Mouse (Mus musculus): Measurements from ENCODE around the gene Sacm1l.

The Sacm1l gene

DNA sequence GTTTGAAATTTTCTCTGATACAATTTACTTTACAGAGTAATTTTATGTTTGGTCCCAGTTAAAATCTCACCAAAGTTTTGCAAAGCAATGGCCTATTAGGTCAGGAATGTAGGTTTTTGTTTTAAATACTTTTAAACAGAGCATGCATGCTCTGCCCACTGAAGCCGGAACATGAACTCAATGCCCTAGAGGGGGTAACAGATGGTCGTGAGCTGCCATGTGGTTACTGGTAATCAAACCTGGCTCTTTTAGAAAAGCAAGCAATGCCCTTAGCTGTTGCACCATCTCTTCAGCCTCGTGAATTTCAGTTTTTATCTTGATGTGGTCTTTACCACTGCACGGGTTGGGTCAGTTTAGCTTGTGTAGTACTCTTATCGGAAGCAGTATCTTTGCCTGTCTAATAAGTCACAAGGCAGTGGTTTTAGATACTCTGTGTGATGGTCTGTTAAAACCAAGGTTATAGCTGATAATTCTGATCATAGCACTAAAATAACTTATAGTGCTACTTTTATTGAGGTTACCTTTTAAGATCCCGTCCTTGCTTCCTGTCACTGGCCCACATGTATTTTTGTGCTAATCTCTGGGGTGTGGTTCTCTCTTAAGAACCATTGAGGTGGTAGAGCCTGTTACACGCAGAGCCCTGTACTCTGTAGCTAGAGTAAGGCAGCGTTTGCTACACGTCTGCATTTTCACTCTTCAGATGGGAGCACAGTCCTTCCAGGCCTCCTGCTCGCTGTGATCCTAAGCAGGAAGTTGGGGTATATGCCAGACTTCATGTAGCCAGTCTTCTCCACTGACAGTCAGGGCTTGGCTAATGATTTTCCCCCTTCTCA is 48.0 kb downstream of the Sacm1l start:
- no peak for DNase-seq (ENCODE audit: low spot score in 2 of 2)

DNA sequence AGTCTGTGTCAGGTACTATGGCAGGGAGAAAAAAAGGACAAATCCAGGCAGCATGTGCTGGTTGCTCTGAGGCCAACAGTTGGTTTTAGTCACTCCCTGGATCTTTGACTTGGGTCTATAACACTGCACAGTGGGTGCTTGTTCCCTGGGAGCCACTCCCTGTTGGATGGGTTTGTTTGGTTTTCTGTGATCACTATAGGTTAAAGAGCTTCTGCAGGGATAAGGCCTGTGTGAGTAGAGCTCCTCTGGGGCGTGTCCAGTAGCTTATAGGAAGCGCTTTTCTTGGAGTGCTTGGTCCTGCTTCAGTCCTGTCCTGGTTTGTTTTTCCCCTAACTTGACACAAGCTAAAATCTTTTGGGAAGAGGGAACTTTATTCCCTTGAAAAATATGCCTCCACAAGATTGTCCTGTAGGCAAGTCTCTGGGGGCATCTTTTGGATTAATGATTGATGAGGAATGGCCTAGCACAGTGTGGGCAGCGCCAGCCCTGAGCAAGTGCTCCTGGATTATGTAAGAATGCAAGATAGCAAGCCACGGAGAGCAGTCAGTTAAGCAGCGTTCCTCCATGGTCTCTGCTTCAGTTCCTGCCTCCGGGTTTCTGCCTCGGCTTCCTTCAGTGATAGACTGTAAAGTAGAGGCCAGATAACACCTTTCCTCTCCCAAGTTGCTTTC is 59.8 kb downstream of the Sacm1l start:
- no peak for DNase-seq (ENCODE audit: low spot score in 2 of 2)

DNA sequence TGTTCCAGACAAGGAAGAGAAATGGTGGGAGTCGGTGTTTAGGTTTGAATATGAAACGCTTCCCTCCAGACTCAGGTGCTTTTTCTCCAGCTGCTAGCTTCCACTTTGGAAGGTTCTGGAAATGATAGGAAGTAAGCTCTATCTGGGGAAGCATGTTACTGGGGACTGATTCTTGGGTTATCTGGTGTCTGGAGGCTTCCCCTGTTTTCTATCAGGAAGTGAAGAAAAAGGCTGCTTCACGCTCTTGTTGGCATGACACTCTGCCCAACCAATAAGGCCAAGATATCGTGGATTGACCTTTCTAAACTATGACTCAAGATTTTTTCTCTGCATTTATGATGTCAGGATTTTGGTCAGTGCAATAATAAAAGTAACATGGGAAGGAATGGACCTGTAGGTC is 65.6 kb downstream of the Sacm1l start:
- DNase-seq (ENCODE audit: low spot score in 2 of 2): no peak

DNA sequence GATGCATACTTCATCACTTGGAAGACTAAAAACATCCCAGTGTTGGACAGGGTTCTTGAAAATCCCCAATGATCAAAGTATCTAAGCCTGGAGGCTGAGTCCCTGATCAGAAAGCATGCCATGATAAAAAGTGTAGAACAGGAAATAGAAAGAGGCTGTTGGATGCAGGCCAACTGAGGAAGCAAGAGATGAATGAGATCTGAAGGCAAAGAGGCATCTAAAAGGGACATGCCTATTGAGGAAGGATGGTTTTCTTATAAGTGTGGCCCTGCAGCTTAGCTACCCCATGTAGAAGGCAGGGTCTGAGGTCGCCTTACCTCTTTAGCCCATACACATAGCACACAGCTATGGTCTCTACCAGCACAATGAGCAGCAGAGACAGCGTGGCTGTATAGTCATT is 67.4 kb downstream of the Sacm1l start:
- no peak for DNase-seq (ENCODE audit: low spot score in 2 of 2)

DNA sequence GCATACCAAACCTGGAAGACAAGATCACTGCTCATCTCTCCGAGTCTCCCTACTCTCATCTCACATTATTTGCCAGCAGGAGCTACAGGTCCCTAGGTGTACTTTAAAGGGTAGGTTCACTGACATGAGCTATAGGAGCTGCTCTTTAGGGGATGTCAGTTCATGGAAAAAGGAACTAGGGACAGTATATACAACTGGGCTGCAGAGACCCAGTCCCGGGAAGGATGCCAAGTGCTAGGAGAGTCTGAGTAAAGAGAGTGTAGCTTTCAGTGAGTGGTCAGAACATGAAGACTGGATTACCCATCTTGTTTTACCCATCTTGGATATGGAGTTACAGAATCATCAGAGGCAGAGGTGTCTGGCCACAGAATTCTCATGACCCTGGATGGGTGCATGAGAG is 67.8 kb downstream of the Sacm1l start:
- no peak for DNase-seq (ENCODE audit: low spot score in 2 of 2)

DNA sequence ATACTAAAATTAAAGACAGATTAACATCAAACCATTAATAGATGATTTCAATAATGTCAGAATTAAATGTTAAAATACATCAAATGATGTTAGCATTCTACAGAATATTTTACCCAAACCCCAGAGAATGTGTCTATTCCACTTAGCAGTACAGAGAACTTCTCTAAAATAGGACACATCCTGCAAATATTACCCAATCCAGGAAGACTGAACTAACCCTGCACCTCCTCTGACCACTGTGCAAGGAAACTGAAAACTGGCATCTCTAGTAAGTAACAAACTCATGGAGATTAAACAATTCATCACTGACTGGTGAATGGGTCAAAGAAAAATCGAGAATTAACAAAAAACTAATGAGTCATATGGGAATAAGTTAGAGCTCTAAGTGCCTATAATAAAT is 72.0 kb downstream of the Sacm1l start:
- DNase-seq (ENCODE audit: low spot score in 2 of 2): no peak

DNA sequence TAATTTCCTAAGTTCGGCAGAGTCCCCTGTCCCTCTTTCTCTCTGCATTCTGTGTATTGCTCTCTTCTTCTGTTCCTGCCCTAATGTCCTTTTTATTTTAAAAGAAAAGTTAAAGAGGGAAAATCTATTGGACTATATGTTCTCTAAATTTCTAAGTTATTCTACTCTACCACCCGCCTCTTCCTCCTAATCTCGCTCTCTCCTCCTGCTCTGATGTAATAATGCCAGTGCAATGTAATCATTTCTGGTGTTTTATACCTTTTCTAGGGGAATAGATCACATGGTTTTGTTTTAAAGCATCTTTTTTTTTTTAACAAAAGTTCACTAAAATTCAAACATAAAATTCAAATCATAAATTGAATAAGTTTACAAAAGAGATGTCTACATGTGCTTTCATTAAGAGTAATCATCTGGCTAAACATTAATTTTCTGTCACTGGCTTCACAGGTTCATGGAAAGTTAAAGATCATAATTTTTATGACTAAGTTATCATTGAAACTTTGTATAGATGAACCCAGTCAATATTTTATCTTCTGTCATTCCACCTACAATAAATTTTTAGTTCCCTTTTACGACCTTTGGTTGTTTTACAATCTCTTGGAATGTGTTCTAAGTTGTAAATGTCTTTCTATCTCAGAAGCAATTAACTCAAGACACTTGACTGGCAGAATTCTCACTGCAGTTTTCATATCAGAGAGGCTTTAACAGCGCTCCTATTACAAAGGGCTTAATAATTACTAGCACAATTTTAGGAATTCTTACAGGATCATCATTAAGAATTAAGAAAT is 90.9 kb downstream of the Sacm1l start:
- DNase-seq (ENCODE audit: low spot score in 2 of 2): no peak

DNA sequence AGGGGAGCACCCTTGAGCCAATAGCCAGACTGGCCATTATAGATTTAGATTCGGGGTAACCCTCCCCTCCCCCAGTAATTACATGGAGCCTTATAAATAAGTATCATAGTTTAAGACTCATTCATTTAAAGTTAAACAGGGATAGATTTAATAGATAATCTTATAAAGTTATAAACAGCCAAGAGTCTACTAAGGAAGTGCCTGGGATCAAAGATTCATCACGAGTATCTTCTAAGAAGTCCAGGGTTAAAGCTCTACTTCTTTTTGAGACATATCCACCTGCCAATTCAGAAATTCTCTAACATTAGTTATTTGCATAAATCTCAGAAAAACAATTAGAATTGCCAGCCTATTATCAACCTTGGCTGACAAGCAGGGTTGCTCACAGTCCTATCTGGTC is 95.2 kb downstream of the Sacm1l start:
- no peak for DNase-seq (ENCODE audit: low spot score in 2 of 2)

DNA sequence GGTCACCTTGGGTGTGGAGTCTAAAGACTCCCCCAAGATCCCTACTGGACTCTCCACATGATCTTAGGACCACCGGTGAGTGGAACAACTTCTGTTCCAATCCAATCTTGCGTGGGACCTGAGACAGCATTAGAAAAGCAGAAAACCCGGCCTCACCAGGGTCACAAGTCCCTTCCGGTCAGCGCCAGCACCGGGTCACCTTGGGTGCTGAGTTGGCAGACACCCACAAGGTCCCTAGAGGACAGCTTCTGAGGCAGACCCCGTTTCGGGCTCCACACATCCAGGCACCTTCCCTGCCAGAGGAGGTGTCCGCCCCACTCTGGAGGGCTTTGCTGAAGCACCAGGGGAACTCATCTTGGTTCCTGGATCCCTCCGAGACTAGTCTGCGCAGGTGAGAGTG is 96.3 kb downstream of the Sacm1l start:
- DNase-seq (ENCODE audit: low spot score in 2 of 2): no peak

DNA sequence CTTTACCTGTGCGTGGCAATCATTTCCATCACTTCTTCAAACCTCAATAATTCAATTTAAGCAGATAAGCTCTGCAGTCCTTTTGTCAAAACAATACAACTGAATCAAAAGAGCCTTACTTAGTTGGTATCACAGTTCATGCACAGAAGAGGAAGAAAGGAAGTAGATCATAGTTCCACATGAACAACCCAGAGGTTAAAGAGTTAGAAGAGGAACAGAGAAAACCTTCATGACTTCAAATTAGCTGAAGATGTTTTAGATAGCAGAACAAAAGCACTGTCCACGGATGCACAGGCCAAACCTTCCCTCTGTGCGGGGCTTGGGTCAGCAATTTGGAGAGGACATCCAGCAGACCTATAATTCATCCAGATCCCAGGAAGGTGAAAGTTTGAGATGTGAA is 102.1 kb downstream of the Sacm1l start:
- no peak for DNase-seq (ENCODE audit: low spot score in 2 of 2)

DNA sequence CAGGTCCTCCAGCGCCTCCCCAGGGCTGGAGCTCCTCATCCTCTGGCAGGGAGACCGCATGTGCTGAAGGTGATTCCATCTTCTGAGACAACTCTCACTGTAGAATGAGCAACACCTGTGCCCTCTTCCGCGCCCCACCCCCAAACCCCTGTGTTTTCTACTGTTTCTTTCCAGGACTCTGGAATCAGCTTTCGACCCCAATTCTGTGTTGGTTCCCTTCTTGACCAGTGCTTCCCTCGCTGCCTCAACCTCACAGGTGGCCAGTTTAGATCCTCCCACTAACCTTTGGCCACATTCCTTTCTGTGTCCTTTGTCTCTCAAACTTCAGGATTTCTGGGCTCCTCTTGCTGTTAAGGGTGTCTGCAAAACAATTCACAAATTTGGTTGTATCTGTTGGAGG is 102.7 kb downstream of the Sacm1l start, which contains the start of gene Slc6a20b:
Slc6a20b (minus strand) TSS at position 285 of the 400 bp plus-strand sequence.
- no peak for DNase-seq (ENCODE audit: low spot score in 2 of 2)

DNA sequence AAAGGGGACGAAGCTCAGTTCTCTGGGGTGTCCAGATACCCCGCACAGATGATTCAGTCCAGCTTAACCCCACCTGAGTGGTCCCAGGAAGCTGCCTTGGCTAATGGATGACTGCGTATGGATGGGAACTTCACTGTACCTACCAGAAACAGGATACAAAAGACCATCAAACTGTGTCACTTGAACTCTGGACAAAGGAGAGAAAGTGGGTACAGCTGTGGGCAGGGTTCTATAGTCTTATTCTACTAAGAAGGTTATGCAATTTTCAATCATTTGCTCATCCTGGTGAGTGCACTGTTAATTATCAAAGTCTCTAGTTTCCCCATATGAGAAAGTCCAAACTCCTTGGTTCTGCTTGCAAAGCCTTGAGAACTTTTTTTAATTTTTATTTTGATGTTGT is 103.4 kb downstream of the Sacm1l start:
- no peak for DNase-seq (ENCODE audit: low spot score in 2 of 2)

DNA sequence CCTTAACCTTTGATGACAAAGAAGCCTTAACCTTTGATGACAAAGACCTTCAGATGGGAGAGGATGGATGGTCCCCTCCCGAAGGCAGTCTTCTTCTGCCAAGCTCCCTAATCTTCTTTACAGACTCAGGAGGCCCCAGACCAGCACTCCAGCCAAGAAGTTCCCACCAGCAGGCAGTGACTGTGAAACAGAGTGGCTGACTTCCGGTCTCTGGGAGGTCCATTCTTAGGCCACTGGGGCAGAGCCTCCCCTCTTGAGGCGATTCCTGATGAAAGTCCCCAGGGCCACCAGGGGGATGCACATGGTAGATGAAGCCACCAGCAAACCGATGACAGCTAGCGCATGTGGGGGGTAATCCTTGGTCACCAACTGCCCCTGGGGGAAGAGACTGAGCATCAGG is 107.2 kb downstream of the Sacm1l start:
- no peak for DNase-seq (ENCODE audit: low spot score in 2 of 2)

DNA sequence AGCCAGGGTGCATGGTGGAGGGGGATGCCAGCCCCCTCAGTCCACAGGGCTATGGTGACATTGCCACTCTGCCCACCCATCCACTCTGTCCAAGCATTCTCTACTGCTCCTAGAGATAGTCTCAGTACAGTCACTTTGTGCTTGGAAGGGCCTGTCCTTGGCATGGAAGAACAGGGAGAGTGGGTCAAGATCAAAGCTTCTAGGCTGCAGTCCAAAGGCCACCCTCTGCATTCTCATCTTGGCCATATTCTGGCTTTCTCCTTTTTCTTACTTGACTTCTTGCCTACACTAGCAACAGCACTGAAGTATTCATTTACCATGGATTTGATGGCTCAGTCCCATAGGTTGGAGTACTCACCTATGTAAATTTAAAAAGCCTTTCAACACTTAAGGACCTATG is 108.7 kb downstream of the Sacm1l start:
- no peak for DNase-seq (ENCODE audit: low spot score in 2 of 2)

DNA sequence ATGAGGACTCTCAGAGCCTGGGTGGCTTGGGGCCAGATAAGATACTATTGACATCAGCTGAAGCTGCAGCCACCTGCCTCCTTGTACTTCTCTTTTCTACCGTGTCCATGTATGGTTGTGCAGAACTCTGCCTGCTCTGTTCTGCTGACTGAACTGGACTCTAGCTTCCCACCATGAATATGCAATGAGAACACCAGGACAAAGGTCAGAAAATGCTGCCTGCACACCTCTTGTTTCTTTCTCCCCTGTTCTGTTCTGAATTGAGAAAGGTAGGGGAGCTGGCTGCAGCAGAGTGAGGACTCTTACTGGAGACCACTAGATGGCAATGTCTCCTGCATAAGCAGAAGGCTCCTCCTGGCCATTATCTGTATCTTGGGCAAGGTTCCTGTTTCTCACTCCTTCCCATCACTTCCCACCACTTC is 109.1 kb downstream of the Sacm1l start:
- no peak for DNase-seq (ENCODE audit: low spot score in 2 of 2)

DNA sequence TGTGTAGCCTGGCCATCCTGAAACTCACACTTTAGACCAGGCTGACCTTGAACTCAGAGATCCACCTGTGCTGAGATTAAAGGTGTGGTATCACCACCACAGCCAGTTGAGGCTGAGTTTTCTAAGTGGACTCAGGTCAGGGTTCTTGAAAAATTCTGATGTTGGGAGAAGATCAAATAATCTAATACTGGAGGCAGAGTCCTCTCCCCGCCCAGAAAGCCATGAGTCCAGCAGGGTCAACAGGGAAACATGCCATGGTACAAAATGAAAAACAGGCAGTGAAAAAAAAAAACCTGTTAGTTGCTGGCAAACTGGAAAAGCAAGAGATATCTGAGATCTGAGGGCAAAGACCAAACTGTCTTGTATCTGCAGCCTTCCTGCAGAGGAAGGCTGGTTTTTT is 110.5 kb downstream of the Sacm1l start:
- no peak for DNase-seq (ENCODE audit: low spot score in 2 of 2)
